Mouse (Mus musculus) testis, adult 2 months (tissue): ENCODE results near the gene Mfsd9.

Experiments
- CTCF ChIP-seq: fragments of 200-500 bp; IDR thresholded peaks from 2 replicates; pipeline ENCODE4 v1.5.1; 2012; ENCODE audit warnings: low read depth, mild to moderate bottlenecking, inconsistent platforms, low read length, moderate library complexity; ENCODE audit not compliant: control insufficient read depth, insufficient read depth, insufficient replicate concordance
- POLR2A ChIP-seq: fragments of 200-500 bp; IDR thresholded peaks from 2 replicates; pipeline ENCODE4 v1.6.1; 2012; ENCODE audit warnings: low read depth, mild to moderate bottlenecking, inconsistent platforms, low read length, moderate library complexity; ENCODE audit not compliant: control insufficient read depth

DNA sequence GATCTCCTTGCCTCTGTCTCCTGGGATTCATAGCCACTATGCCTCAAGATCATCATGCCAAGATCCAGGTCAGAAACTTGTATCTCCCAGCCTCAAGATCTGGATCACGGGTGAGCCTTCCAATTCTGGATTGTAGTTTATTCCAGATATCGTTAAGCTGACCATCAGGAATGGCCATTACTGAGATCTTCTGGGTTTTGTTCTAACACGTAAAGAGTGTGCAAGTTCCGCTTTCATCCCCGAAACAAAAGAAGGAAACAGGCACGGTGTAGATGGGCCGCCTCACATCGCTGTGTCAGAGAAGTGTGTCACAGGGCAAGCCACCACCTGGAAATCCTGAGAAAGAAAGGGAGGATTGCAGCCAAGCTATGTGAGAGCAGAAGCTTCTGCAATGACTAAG lies 8.6 kb upstream of the Mfsd9 start:
- TF ChIP-seq POLR2A (no peak), CTCF (no peak)
